Mouse (Mus musculus) liver, postnatal 0 days (tissue): Measurements from ENCODE around the gene Htr1f.

Source experiments
- CTCF ChIP-seq: sonication (generic); IDR thresholded peaks from 2 replicates; pipeline ENCODE4 v1.5.1; 2016; ENCODE audit warnings: antibody characterized with exemption, low read depth
- EP300 ChIP-seq: IDR thresholded peaks from 2 replicates; pipeline ENCODE4 v1.6.1; 2016; ENCODE audit warnings: antibody characterized with exemption, low read depth, mild to moderate bottlenecking

GRCm38 (mm10) chr16:64989279-64989800 is 116.3 kb downstream of the Htr1f start:
- TF ChIP-seq CTCF, result no peak
- TF ChIP-seq EP300, result no peak
